Mouse (Mus musculus): Measurements from ENCODE around the gene Olfr310.

Gene Olfr310

GRCm38 (mm10) chr7:86277072-86277471, at the start of gene Olfr310:
Olfr310 (minus strand) TSS chr7:86277172.
- in situ Hi-C loops (cut with MseI, MboI): no loop called here

- in situ Hi-C loops (cut with MseI, MboI): no loop called here
Measured at GRCm38 (mm10) chr7:86325530-86325929, 48.6 kb upstream of the Olfr310 start, which contains the start of gene Olfr308. Olfr308 (minus strand) TSS chr7:86325630.

DNA sequence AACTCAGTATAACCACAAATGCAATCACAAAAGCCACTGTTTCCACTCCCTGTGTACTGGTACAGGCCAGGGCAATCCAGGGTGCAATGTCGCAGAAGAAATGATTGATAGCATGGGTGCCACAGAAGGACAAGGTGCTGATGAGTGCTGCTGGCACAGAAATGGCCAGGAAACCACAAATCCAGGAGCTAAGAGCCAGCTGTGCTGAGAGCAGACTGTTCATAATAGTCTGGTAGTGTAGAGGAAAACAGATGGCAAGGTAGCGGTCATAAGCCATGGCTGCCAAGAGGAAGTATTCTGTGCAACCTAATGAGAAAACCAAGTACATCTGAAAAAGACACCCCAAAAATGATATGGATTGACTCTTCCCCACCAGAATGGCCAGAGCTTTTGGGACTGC, 44.4 kb upstream of the Olfr310 start:
- in situ Hi-C loops (cut with MseI, MboI): no loop called here

- in situ Hi-C loops (cut with MseI, MboI): no loop called here
Measured at GRCm38 (mm10) chr7:86313608-86314007, 36.6 kb upstream of the Olfr310 start, which contains the start of gene Olfr309. Olfr309 (minus strand) TSS chr7:86313708.

DNA sequence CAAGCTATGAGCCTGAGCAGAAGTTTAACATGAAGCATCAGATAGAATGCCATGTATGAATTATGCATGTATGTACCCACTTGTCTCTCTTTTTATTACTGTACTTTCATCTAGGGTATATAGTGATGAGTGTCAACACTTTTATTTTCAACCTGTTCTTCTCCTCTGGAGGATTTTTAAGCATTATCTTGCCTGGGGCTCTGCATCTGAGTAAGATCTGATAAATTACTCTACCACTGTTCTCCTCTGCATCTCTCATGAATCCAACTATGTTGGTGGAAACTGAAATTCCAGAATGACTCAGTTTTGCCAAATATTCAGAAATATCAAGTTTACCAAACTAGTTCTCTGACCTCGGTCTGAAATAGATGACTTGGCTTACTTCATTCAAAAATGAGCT, 30.8 kb downstream of the Olfr310 start, which contains the start of gene Vmn2r76:
Vmn2r76 (minus strand) TSS at position 101 of the 400 bp plus-strand sequence.
- in situ Hi-C loops (cut with MseI, MboI): no loop called here

Measured in mouse trophoblast stem cell (cell line).